Mouse (Mus musculus) kidney, adult 2 months (tissue): ENCODE measurements around the gene Deup1. TPM values are rescaled to one million over a fixed set of nuclear protein-coding genes. Genes with fewer than 3 reads are reported as not detected.

Experiments used
- DNase-seq: peaks from one replicate; pipeline ENCODE4 v3.0.0; 2021
- H3K27ac ChIP-seq: fragments of 200-500 bp; 2 replicates; pipeline ENCODE4 v1.5.1; 2012; ENCODE audit warnings: low read depth, low read length, control low read depth, inconsistent platforms; ENCODE audit not compliant: insufficient read depth
- H3K27me3 ChIP-seq: fragments of 200-500 bp; replicated peaks from 2 replicates; pipeline ENCODE4 v1.6.1; 2012; ENCODE audit warnings: mild to moderate bottlenecking, moderate library complexity, low read length, inconsistent platforms; ENCODE audit not compliant: control insufficient read depth, insufficient read depth
- H3K36me3 ChIP-seq: fragments of 200-500 bp; 2 replicates; pipeline ENCODE4 v1.6.1; 2012; ENCODE audit warnings: mild to moderate bottlenecking, moderate library complexity, low read length, inconsistent platforms; ENCODE audit not compliant: control insufficient read depth, insufficient read depth
- H3K4me1 ChIP-seq: fragments of 200-500 bp; 2 replicates; pipeline ENCODE4 v1.6.1; 2011; ENCODE audit warnings: low read length; ENCODE audit not compliant: control insufficient read depth, insufficient read depth
- H3K4me3 ChIP-seq: fragments of 200-500 bp; 2 replicates; pipeline ENCODE4 v1.5.1; 2011; ENCODE audit warnings: mild to moderate bottlenecking, low read depth, low read length, control low read depth; ENCODE audit not compliant: insufficient read depth
- CTCF ChIP-seq: fragments of 200-500 bp; conservative IDR thresholded peaks from 2 replicates; pipeline ENCODE4 v1.5.1; 2011; ENCODE audit warnings: low read depth, mild to moderate bottlenecking, control low read depth, low read length, moderate library complexity, mixed read lengths; ENCODE audit not compliant: insufficient read depth, insufficient read length
- POLR2A ChIP-seq: fragments of 200-500 bp; IDR thresholded peaks from one replicate; pipeline ENCODE4 v1.6.1; 2011; ENCODE audit warnings: low read depth, low read length, control low read depth
- WGBS: fragments of 180-500 bp; shearing (Covaris S2); methylation state at CpG from one replicate; pipeline ENCODE4 v1.1.7; 2018; 5-methylcytosine and 5-hydroxymethylcytosine counted together
- polyA plus RNA-seq: library from polyadenylated mRNA; depleted of rRNA; stranded (reverse); fragments of >200 nt; gene quantifications from 2 replicates; pipeline ENCODE4 v1.2.3, GENCODE M21; 2012

Deup1 gene
- polyA plus RNA-seq, 1 experiment: 0.19 TPM

GRCm38 (mm10) chr9:15653036-15653435 is 25.3 kb upstream of the Deup1 start:
- no peak for TF ChIP-seq POLR2A
- H3K27ac ChIP-seq: no peak overlapping the region
- DNase-seq: no peak
- H3K4me1 ChIP-seq: no peaks in the 10 kb centered on the region
- no peaks in the 10 kb centered on the region for H3K36me3 ChIP-seq
- H3K4me3 ChIP-seq: no peak overlapping the region
- no peaks in the 10 kb centered on the region for H3K27me3 ChIP-seq

DNA sequence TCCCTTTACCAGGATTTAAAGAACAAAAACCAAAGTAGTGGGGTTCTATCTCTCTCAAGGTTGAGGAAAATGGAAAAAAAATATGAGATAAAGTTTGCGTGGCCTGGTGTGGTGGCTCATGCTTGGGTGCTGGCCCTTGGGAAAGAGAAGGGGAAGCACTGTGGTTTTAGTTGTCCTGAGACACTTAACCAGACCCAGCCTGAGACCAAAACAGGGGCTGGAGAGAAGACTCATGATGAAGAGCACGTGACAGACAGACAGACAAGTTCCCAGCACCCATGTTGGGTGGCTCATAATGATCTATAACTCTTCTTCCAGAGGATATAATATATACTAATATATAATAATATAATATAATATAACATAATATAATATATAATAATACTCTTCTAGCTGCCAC is 22.2 kb upstream of the Deup1 start:
- Histone ChIP-seq H3K27ac (no peak overlapping the region), H3K4me1 (no peaks in the 10 kb centered on the region), H3K36me3 (no peaks in the 10 kb centered on the region), H3K27me3 (no peaks in the 10 kb centered on the region), H3K4me3 (no peak overlapping the region)
- WGBS: 94% methylated on average over 2 of the region's 2 CpGs
- DNase-seq: no peak
- TF ChIP-seq CTCF (no peak), POLR2A (no peak)

DNA sequence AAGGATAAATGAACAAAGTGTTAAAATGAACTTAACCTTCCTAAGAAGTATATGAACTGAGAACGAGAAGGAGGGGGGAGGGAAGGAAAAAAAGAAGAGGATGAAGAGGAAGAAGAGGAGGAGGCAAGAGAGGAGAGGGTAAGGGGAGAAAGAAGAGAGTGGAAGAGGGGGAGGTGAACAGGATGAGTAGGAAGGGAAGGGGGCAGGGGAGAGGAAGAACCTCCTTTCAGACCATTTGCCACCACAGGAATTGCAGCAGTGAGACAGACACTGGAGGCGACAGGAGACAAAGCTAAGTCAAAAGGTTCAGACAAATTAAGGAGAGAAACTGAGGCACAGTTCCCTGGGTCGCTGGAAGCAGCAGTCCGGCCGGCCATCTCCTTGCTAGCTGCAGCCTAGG is 349 bp downstream of the Deup1 start:
- 29% methylated on average over 5 of the region's 5 CpGs for WGBS
- Histone ChIP-seq H3K4me1 (no peaks in the 10 kb centered on the region), H3K27ac (no peak overlapping the region), H3K4me3 (no peak overlapping the region), H3K36me3 (no peaks in the 10 kb centered on the region), H3K27me3 (no peaks in the 10 kb centered on the region)
- DNase-seq: no peak
- TF ChIP-seq CTCF (no peak), POLR2A (no peak)

DNA sequence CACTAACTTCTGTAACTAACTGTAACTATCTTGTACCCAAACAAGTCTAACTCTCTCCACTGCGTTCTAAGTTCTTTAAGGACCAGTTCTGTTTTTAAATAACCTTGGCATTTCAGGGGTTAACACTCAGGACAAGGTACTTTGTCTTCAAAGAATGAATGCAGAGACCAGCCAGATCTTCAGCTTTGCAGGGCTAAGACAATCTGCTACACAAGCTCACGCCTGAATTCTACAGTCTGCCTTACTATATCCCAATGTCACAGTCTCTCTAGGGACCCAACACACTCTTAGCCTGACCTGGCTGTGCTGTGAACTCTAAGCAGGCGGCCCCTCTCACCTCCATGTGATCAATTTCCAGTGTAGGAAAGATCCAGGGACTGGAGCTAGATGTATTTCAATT is 3.0 kb downstream of the Deup1 start:
- H3K27me3 ChIP-seq: no peaks in the 10 kb centered on the region
- TF ChIP-seq CTCF (no peak), POLR2A (no peak)
- H3K4me1 ChIP-seq: no peaks in the 10 kb centered on the region
- no peaks in the 10 kb centered on the region for H3K36me3 ChIP-seq
- H3K4me3 ChIP-seq: no peak overlapping the region
- DNase-seq: no peak
- no peak overlapping the region for H3K27ac ChIP-seq
- WGBS: 78% methylated on average over 3 of the region's 3 CpGs

DNA sequence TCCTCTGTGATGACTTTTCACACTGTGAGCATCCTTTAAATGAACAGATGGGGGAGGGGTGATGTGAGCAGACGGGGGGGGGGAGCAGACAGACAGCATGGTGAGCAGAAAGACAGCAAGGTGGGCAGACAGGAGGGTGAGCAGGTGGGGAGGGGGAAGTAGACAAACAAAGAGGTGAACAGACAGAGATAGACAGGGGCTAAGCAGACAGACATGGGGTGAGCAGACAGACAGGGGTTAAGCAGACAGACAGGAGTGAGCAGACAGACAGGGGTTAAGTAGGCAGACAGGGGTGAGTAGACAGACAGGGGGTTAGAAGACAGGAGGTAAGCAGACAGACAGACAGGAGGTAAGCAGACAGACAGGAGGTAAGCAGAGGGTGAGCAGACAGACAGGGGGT is 8.0 kb downstream of the Deup1 start:
- no peaks in the 10 kb centered on the region for H3K27me3 ChIP-seq
- TF ChIP-seq CTCF: no peak
- no peak for TF ChIP-seq POLR2A
- H3K4me3 ChIP-seq: no peak overlapping the region
- H3K36me3 ChIP-seq: no peaks in the 10 kb centered on the region
- H3K27ac ChIP-seq: no peak overlapping the region
- WGBS: 61% methylated on average over 1 of the region's 1 CpGs
- no peak for DNase-seq
- no peaks in the 10 kb centered on the region for H3K4me1 ChIP-seq

- 61% methylated on average over 10 of the region's 10 CpGs for WGBS
- Histone ChIP-seq H3K4me3 (no peak overlapping the region), H3K4me1 (no peaks in the 10 kb centered on the region), H3K36me3 (no peaks in the 10 kb centered on the region), H3K27me3 (no peaks in the 10 kb centered on the region), H3K27ac (no peak overlapping the region)
- TF ChIP-seq POLR2A: no peak
- TF ChIP-seq CTCF: no peak
- no peak for DNase-seq
Measured at GRCm38 (mm10) chr9:15619020-15619590, 8.6 kb downstream of the Deup1 start.

DNA sequence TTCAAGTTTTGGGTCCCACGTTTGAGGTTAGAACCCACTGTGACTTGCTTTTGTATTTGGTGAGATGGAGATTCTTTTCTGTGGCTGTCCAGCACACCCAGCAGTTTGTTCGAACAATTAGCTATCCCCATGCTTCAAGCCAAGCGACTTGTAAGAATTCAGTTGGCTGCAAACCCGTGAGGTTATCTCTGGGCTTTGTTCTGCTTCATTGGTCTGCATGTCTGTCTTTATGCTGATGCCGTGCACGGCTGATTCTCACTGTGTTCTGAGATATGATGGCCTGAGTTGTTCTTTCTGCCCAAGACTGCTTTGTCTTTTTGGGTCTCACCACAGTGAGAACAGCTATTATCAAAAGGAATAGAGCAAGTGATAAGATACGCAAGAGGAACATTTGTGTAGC is 10.7 kb downstream of the Deup1 start:
- Histone ChIP-seq H3K4me3 (no peak overlapping the region), H3K36me3 (no peaks in the 10 kb centered on the region), H3K27ac (no peak overlapping the region), H3K4me1 (no peaks in the 10 kb centered on the region), H3K27me3 (no peaks in the 10 kb centered on the region)
- no peak for TF ChIP-seq CTCF
- no peak for TF ChIP-seq POLR2A
- 65% methylated on average over 7 of the region's 7 CpGs for WGBS
- DNase-seq: no peak

- Histone ChIP-seq H3K4me3 (no peak overlapping the region), H3K27me3 (no peaks in the 10 kb centered on the region), H3K4me1 (no peaks in the 10 kb centered on the region), H3K27ac (no peak overlapping the region), H3K36me3 (no peaks in the 10 kb centered on the region)
- no peak for TF ChIP-seq CTCF
- TF ChIP-seq POLR2A: no peak
- 72% methylated on average over 6 of the region's 6 CpGs for WGBS
- no peak for DNase-seq
Measured at GRCm38 (mm10) chr9:15616471-15616870, 11.3 kb downstream of the Deup1 start.
